Mouse (Mus musculus) intestine, embryonic 14.5 days (tissue): Measurements from ENCODE around the gene Ghrl. TPM values are rescaled to one million over a fixed set of nuclear protein-coding genes. Genes with fewer than 3 reads are reported as not detected.

Source experiments
- ATAC-seq: fragments of 200-750 bp; cut with Nextera tagmentation; replicated peaks from 2 replicates; pipeline ENCODE4 v1.8.0; 2017; ENCODE audit warnings: low read depth, moderate number of reproducible peaks, moderate TSS enrichment, moderate library complexity; ENCODE audit not compliant: low FRiP score, low TSS enrichment
- DNase-seq: peaks from one replicate; pipeline ENCODE4 v3.0.0-alpha.2; 2018; ENCODE audit warnings: low spot score
- H3K27ac ChIP-seq: fragments of 300-500 bp; sonication (generic); 2 replicates; pipeline ENCODE4 v1.5.1; 2014; ENCODE audit warnings: low read depth, mild to moderate bottlenecking, control low read depth
- H3K27me3 ChIP-seq: fragments of 300-500 bp; sonication (generic); replicated peaks from 2 replicates; pipeline ENCODE4 v1.6.1; 2014; ENCODE audit warnings: low read length, control low read depth; ENCODE audit not compliant: control insufficient read depth, insufficient read depth
- H3K36me3 ChIP-seq: fragments of 300-500 bp; sonication (generic); 2 replicates; pipeline ENCODE4 v1.6.1; 2014; ENCODE audit warnings: low read length, control low read depth; ENCODE audit not compliant: control insufficient read depth, insufficient read depth
- H3K4me1 ChIP-seq: fragments of 300-500 bp; sonication (generic); replicated peaks from 2 replicates; pipeline ENCODE4 v1.6.1; 2014; ENCODE audit warnings: low read length, control low read depth, mixed read lengths; ENCODE audit not compliant: control insufficient read depth, insufficient read depth
- H3K4me2 ChIP-seq: fragments of 300-500 bp; sonication (generic); 2 replicates; pipeline ENCODE4 v1.6.1; 2014; ENCODE audit warnings: low read length
- H3K4me3 ChIP-seq: fragments of 300-500 bp; sonication (generic); 2 replicates; pipeline ENCODE4 v1.5.1; 2014; ENCODE audit warnings: low read depth, low read length, control low read depth, mixed read lengths
- H3K9ac ChIP-seq: fragments of 300-500 bp; sonication (generic); 2 replicates; pipeline ENCODE4 v1.6.1; 2014; ENCODE audit warnings: mild to moderate bottlenecking, low read length
- H3K9me3 ChIP-seq: fragments of 300-500 bp; sonication (generic); 2 replicates; pipeline ENCODE4 v1.6.1; 2016; ENCODE audit warnings: low read length, control low read depth; ENCODE audit not compliant: control insufficient read depth
- WGBS: fragments of 180-500 bp; shearing (Covaris S2); extraction: QIAGEN DNeasy Blood & Tissue Kit; methylation state at CpG from one replicate; pipeline ENCODE4 v1.1.7; 2014; 5-methylcytosine and 5-hydroxymethylcytosine counted together
- polyA plus RNA-seq: library from polyadenylated mRNA; unstranded; fragments of >200 nt; fragmentation: Nextera tagmentation; extraction: Ambion mirVana; gene quantifications from 2 replicates; pipeline ENCODE4 v1.2.1, GENCODE M21; 2014

Gene Ghrl
- 2.2 and 19.4 TPM in 2 replicates for polyA plus RNA-seq

- no peak for ATAC-seq
- no peaks in the 10 kb centered on the region for H3K27me3 ChIP-seq
- H3K36me3 ChIP-seq: peaks cover 86% of the 10 kb centered on the region
- no peak within 1 kb of the TSS for H3K27ac ChIP-seq
- H3K9ac ChIP-seq: no peak within 1 kb of the TSS
- H3K9me3 ChIP-seq: no peaks in the 10 kb centered on the region
- no peak within 1 kb of the TSS for H3K4me2 ChIP-seq
- H3K4me1 ChIP-seq: no peaks in the 10 kb centered on the region
- no peak within 1 kb of the TSS for H3K4me3 ChIP-seq
- WGBS: 74% methylated on average over 3 of the region's 3 CpGs
- no peak for DNase-seq
Observed at GRCm38 (mm10) chr6:113719878-113720277, at the start of gene Ghrl. Gene Ghrl, minus strand, starts transcription at chr6:113719880.

- no peak for ATAC-seq
- 53% methylated on average over 11 of the region's 11 CpGs for WGBS
- Histone ChIP-seq H3K9me3 (no peaks in the 10 kb centered on the region), H3K4me3 (no peak overlapping the region), H3K4me1 (no peaks in the 10 kb centered on the region), H3K27me3 (no peaks in the 10 kb centered on the region), H3K4me2 (no peak overlapping the region), H3K36me3 (no peaks in the 10 kb centered on the region), H3K9ac (no peak overlapping the region), H3K27ac (no peak overlapping the region)
- DNase-seq: no peak
Observed at GRCm38 (mm10) chr6:113768804-113769203, 49.1 kb upstream of the Ghrl start.

- WGBS: 31% methylated on average over 7 of the region's 7 CpGs
- peak; percentile 53; the same call in 1 of the 2 replicates for ATAC-seq
- Histone ChIP-seq H3K4me1 (no peaks in the 10 kb centered on the region), H3K27me3 (no peaks in the 10 kb centered on the region), H3K27ac (no peak overlapping the region), H3K36me3 (no peaks in the 10 kb centered on the region), H3K9ac (no peak overlapping the region), H3K4me2 (no peak overlapping the region), H3K9me3 (no peaks in the 10 kb centered on the region), H3K4me3 (no peak overlapping the region)
- DNase-seq: peak; percentile 78
Observed at GRCm38 (mm10) chr6:113761644-113762043, 42.0 kb upstream of the Ghrl start.

GRCm38 (mm10) chr6:113749119-113749685 lies 29.5 kb upstream of the Ghrl start:
- H3K4me2 ChIP-seq: no peak overlapping the region
- no peak overlapping the region for H3K27ac ChIP-seq
- H3K4me1 ChIP-seq: no peaks in the 10 kb centered on the region
- ATAC-seq (no peak), DNase-seq (no peak)
- 67% methylated on average over 17 of the region's 17 CpGs for whole genome bisulfite sequencing
- no peak overlapping the region for H3K4me3 ChIP-seq
- no peak overlapping the region for H3K9ac ChIP-seq
- H3K9me3 ChIP-seq: no peaks in the 10 kb centered on the region
- H3K36me3 ChIP-seq: no peaks in the 10 kb centered on the region
- peaks cover 3% of the 10 kb centered on the region; the same call in 1 of the 2 replicates for H3K27me3 ChIP-seq

GRCm38 (mm10) chr6:113748351-113748750 lies 28.7 kb upstream of the Ghrl start:
- WGBS: 31% methylated on average over 26 of the region's 26 CpGs

GRCm38 (mm10) chr6:113747284-113747683 lies 27.6 kb upstream of the Ghrl start:
- ATAC-seq (no peak), DNase-seq (no peak)
- 83% methylated on average over 14 of the region's 14 CpGs for WGBS
- H3K27me3 ChIP-seq: peaks cover 3% of the 10 kb centered on the region; the same call in 1 of the 2 replicates
- no peaks in the 10 kb centered on the region for H3K36me3 ChIP-seq
- H3K9ac ChIP-seq: no peak overlapping the region
- no peak overlapping the region for H3K27ac ChIP-seq
- H3K4me2 ChIP-seq: no peak overlapping the region
- no peaks in the 10 kb centered on the region for H3K9me3 ChIP-seq
- H3K4me1 ChIP-seq: no peaks in the 10 kb centered on the region
- no peak overlapping the region for H3K4me3 ChIP-seq

More at GRCm38 (mm10) chr6:113748351-113748750, 28.7 kb upstream of the Ghrl start:
- Histone ChIP-seq H3K9ac (no peak overlapping the region), H3K4me3 (0 out of 2 replicates have a peak overlapping the region, but pooled peaks have one; percentile 1), H3K27me3 (peaks cover 3% of the 10 kb centered on the region; the same call in 1 of the 2 replicates), H3K9me3 (no peaks in the 10 kb centered on the region), H3K4me1 (no peaks in the 10 kb centered on the region), H3K36me3 (no peaks in the 10 kb centered on the region), H3K27ac (no peak overlapping the region), H3K4me2 (peak overlapping the region; percentile 1; the same call in 1 of the 2 replicates)
- ATAC-seq: 0 out of 2 replicates have a peak, but pooled peaks have one; percentile 36
- DNase-seq: no peak

GRCm38 (mm10) chr6:113745117-113745516 lies 25.4 kb upstream of the Ghrl start:
- no peak for ATAC-seq
- H3K4me1 ChIP-seq: no peaks in the 10 kb centered on the region
- no peak overlapping the region for H3K27ac ChIP-seq
- no peaks in the 10 kb centered on the region for H3K36me3 ChIP-seq
- H3K4me2 ChIP-seq: no peak overlapping the region
- no peak for DNase-seq
- H3K9me3 ChIP-seq: no peaks in the 10 kb centered on the region
- no peak overlapping the region for H3K4me3 ChIP-seq
- no peak overlapping the region for H3K9ac ChIP-seq
- peaks cover 3% of the 10 kb centered on the region; the same call in 1 of the 2 replicates for H3K27me3 ChIP-seq

- DNase-seq (no peak), ATAC-seq (no peak)
- no peak overlapping the region for H3K4me2 ChIP-seq
- no peak overlapping the region for H3K27ac ChIP-seq
- no peak overlapping the region for H3K4me3 ChIP-seq
- WGBS: 74% methylated on average over 1 of the region's 1 CpGs
- H3K4me1 ChIP-seq: 0 out of 2 replicates have a peak, but pooled peaks cover 4% of the 10 kb centered on the region
- 0 out of 2 replicates have a peak, but pooled peaks cover 3% of the 10 kb centered on the region for H3K27me3 ChIP-seq
- H3K9me3 ChIP-seq: no peaks in the 10 kb centered on the region
- no peak overlapping the region for H3K9ac ChIP-seq
- H3K36me3 ChIP-seq: peaks cover 5% of the 10 kb centered on the region; the same call in 1 of the 2 replicates
Observed at GRCm38 (mm10) chr6:113743111-113743510, 23.4 kb upstream of the Ghrl start.

- no peak overlapping the region for H3K27ac ChIP-seq
- H3K27me3 ChIP-seq: no peaks in the 10 kb centered on the region
- no peak overlapping the region for H3K9ac ChIP-seq
- DNase-seq (no peak), ATAC-seq (no peak)
- WGBS: 88% methylated on average over 1 of the region's 1 CpGs
- no peaks in the 10 kb centered on the region for H3K9me3 ChIP-seq
- 0 out of 2 replicates have a peak, but pooled peaks cover 4% of the 10 kb centered on the region for H3K4me1 ChIP-seq
- H3K4me2 ChIP-seq: no peak overlapping the region
- H3K36me3 ChIP-seq: peaks cover 13% of the 10 kb centered on the region; the same call in 1 of the 2 replicates
- no peak overlapping the region for H3K4me3 ChIP-seq
Observed at GRCm38 (mm10) chr6:113742321-113742720, 22.6 kb upstream of the Ghrl start.
